Mouse (Mus musculus): Measurements from ENCODE around the gene Oxa1l. TPM values are rescaled to one million over a fixed set of nuclear protein-coding genes. Genes with fewer than 3 reads are reported as not detected.

The Oxa1l gene
- polyA plus RNA-seq, 1 experiment: 121 TPM

DNA sequence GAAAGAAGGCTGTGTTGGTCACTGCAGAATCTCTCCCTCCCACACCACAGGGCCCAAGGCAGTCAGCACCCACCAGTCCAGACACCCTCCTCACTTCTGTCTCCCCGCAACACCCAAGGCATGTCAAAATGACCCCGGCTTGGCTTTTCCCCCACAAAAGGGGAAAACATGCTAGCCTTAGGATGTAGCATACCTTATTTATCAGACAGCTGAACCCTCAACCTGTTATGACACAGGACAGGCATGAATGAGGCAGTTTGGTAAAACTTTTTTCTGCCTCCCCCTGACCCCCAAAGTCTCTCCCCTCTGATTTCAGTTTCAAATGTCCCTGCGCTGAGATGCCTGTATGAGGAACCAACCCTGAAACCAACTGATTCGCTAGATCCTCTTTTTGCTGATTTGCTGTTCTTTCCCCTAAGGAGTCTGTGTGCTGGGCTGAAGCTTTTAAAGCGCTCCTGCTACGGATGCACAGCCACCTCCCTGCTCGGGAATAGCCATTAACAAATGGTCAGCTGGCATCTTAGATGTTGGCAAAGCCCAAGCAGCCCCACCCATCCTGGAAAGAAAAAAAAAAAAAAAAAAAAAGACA lies 48.5 kb downstream of the Oxa1l start:
- no peak for DNase-seq (ENCODE audit: low read depth)

DNA sequence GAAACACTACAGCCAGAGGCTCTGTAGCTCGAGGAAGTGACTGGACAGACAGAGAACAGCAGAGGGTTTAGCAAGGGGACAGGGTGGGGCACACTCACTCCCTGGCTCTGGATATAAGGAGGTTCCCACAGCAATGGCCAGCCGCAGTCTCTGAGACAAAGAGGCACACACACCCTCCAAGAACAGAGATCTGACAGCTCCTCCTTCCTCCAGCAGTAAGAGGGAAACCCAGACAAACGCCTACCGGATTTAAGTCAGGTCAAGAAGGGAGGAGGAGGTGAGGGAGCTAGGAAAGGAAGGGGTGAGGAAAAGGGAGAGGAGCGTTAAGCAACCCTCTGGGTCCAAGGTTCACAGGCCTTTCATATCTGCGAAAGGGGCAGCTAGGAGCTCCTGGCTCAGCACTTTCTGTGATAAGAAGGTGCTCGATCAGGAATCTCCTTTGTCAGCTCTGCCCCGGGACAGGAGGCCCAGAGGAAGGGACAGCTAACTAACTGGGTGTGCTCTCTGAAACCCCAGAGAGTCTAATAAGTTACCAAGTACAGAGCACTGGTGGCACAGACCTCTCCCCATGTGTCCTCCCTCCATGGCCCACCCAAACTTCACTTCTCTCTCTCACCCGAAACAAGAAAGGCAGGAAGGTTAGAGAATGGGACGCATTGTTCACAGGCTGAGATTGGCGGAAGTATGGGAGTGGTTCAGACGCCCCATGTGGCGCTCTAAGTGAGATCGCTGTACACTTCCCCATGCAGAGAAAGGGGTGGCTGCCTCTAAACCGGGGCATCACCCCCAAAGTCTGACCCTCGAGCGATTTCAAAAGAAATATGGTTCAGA lies 49.6 kb downstream of the Oxa1l start:
- no peak for DNase-seq (ENCODE audit: low read depth)

- no peak for DNase-seq (ENCODE audit: low read depth)
Observed at GRCm38 (mm10) chr14:54412000-54412576, 51.5 kb downstream of the Oxa1l start.

GRCm38 (mm10) chr14:54412629-54413170 lies 52.1 kb downstream of the Oxa1l start:
- DNase-seq (ENCODE audit: low read depth): no peak

DNA sequence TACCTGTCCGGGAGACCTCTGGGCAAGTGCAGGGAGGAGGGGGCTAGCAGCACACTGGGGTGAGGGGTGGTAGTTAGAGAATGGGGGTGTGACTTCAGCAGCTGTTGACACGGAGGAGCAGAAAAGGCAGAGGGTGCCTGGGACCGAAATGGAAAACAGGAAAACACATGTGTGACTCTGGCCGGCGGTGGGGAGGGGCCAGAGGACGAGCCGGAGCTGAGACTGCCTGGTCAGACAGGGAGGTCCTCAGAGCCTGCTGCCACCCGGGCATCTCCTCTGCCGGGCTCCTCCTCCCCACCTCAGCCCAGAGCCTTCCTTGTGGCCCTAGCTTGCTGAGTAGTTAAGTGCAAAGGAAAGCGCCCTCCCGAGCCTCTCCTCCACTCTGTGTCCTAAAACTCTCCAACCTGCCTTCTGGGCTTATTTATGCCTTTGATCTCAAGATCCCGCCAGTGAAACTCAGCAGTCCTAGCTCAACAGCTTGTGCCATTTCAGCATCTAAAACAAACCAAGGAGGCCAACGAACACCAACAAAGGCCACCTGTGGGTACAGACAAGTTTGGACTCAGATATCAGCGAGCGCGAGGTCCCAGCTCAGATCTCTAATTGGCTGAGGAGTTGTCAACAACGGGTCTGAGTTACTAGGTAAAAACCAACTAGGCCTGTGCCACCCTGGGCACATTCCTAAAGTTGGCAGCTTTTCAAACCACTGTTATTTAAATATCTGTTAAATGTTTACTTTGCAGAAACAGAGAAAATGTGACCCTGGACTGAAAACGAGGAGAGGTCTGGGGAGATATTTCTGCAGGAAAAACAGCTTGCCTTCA lies 53.5 kb downstream of the Oxa1l start:
- no peak for DNase-seq (ENCODE audit: low read depth)

- no peak for DNase-seq (ENCODE audit: low read depth)
Observed at GRCm38 (mm10) chr14:54415241-54416020, 54.8 kb downstream of the Oxa1l start.

GRCm38 (mm10) chr14:54416229-54416775 lies 55.7 kb downstream of the Oxa1l start:
- no peak for DNase-seq (ENCODE audit: low read depth)

DNA sequence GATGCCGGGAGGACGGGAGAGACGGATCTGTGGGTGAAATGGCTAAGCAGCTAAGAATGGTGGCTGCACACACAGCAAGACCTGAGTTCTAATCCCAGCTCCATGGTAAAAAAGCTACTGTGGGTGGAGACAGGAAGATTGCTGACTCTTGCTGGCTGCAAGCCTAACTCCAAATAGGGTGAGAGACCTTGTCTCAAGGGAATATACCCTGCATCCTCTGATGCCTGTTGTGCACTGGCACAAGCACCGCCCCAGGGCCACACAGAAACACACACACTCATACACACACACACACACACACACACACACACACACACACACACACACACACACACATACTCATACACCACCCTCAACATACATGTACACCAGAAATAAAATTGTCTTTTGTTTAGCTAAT lies 56.2 kb downstream of the Oxa1l start:
- no peak for DNase-seq (ENCODE audit: low read depth)

GRCm38 (mm10) chr14:54417623-54418081 lies 57.0 kb downstream of the Oxa1l start, which contains the start of gene Slc7a7:
Gene Slc7a7, minus strand, starts transcription at chr14:54417780.
- no peak for DNase-seq (ENCODE audit: low read depth)

Other genes with a start within 250 kb of the Oxa1l start
- 776 and 830 TPM in 2 replicates for gene Dad1, start 106.7 kb upstream of the Oxa1l start, polyA plus RNA-seq (2012; rRNA removed)
- gene Abhd4, start 106.6 kb upstream of the Oxa1l start, polyA plus RNA-seq (2012; rRNA removed): 76.1 and 84.6 TPM in 2 replicates
- not detected in 2 replicates for gene Olfr49, start 75.9 kb upstream of the Oxa1l start, polyA plus RNA-seq (2012; rRNA removed)
- 9.1 and 10.0 TPM in 2 replicates for gene Slc7a7, start 56.9 kb downstream of the Oxa1l start, polyA plus RNA-seq (2012; rRNA removed)
- gene Mrpl52, start 66.1 kb downstream of the Oxa1l start, polyA plus RNA-seq (2012; rRNA removed): 219 and 296 TPM in 2 replicates
- gene Mmp14, start 70.8 kb downstream of the Oxa1l start, polyA plus RNA-seq (2012; rRNA removed): 80.8 and 143 TPM in 2 replicates
- 125 and 172 TPM in 2 replicates for gene Lrp10, start 103.3 kb downstream of the Oxa1l start, polyA plus RNA-seq (2012; rRNA removed)
- gene Rem2, start 115.3 kb downstream of the Oxa1l start, polyA plus RNA-seq (2012; rRNA removed): 0.59 and 0.75 TPM in 2 replicates
- gene Prmt5, start 156.7 kb downstream of the Oxa1l start, polyA plus RNA-seq (2012; rRNA removed): 34.3 and 41.9 TPM in 2 replicates
- gene Haus4, start 193.8 kb downstream of the Oxa1l start, polyA plus RNA-seq (2012; rRNA removed): 49.0 and 57.0 TPM in 2 replicates
- gene Ajuba, start 216.7 kb downstream of the Oxa1l start, polyA plus RNA-seq (2012; rRNA removed): 31.5 and 32.2 TPM in 2 replicates
- 10.9 and 14.6 TPM in 2 replicates for gene 4931414P19Rik, start 245.2 kb downstream of the Oxa1l start, polyA plus RNA-seq (2012; rRNA removed)

All from gonadal fat pad, adult 2 months (tissue).